Mouse (Mus musculus) embryonic facial prominence, embryonic 13.5 days (tissue): Measurements from ENCODE around the gene Tff3. TPM values are rescaled to one million over a fixed set of nuclear protein-coding genes. Genes with fewer than 3 reads are reported as not detected.
A peak's percentile ranks its signal among the peaks of the same experiment; 100 is the strongest.

Experiments
- ATAC-seq: fragments of 200-750 bp; cut with Nextera tagmentation; 2 replicates; pipeline ENCODE4 v1.8.0; 2017; ENCODE audit warnings: low read depth; ENCODE audit not compliant: insufficient number of reproducible peaks, insufficient read depth, low FRiP score, low TSS enrichment
- H3K27ac ChIP-seq: fragments of 300-500 bp; sonication (generic); 2 replicates; pipeline ENCODE4 v1.5.1; 2015; ENCODE audit warnings: moderate library complexity, mild to moderate bottlenecking, inconsistent platforms
- H3K27me3 ChIP-seq: fragments of 300-500 bp; sonication (generic); 2 replicates; pipeline ENCODE4 v1.6.1; 2015; ENCODE audit warnings: mild to moderate bottlenecking, inconsistent platforms
- H3K36me3 ChIP-seq: fragments of 300-500 bp; sonication (generic); 2 replicates; pipeline ENCODE4 v1.6.1; 2015; ENCODE audit warnings: mild to moderate bottlenecking, inconsistent platforms
- H3K4me1 ChIP-seq: fragments of 300-500 bp; sonication (generic); 2 replicates; pipeline ENCODE4 v1.6.1; 2015; ENCODE audit warnings: inconsistent platforms
- H3K4me2 ChIP-seq: fragments of 300-500 bp; sonication (generic); 2 replicates; pipeline ENCODE4 v1.6.1; 2015; ENCODE audit warnings: moderate library complexity, mild to moderate bottlenecking, inconsistent platforms
- H3K4me3 ChIP-seq: fragments of 300-500 bp; sonication (generic); 2 replicates; pipeline ENCODE4 v1.5.1; 2015; ENCODE audit warnings: mild to moderate bottlenecking, inconsistent platforms
- H3K9ac ChIP-seq: fragments of 300-500 bp; sonication (generic); 2 replicates; pipeline ENCODE4 v1.6.1; 2015; ENCODE audit warnings: mild to moderate bottlenecking, inconsistent platforms
- H3K9me3 ChIP-seq: fragments of 300-500 bp; sonication (generic); 2 replicates; pipeline ENCODE4 v1.6.1; 2016; ENCODE audit warnings: inconsistent platforms
- WGBS: fragments of 180-500 bp; shearing (Covaris S2); methylation state at CpG from one replicate; pipeline ENCODE4 v1.1.7; 2015; ENCODE audit warnings: mixed read lengths; 5-methylcytosine and 5-hydroxymethylcytosine counted together
- polyA plus RNA-seq: library from polyadenylated mRNA; unstranded; fragments of >200 nt; fragmentation: Nextera tagmentation; extraction: Ambion mirVana; gene quantifications from 2 replicates; pipeline ENCODE4 v1.2.1, GENCODE M21; 2015

Tff3 gene
- polyA plus RNA-seq, 1 experiment from 2014 or later: not detected

GRCm38 (mm10) chr17:31119429-31119828 is 10.0 kb downstream of the Tff3 start:
- Histone ChIP-seq H3K36me3 (no peaks in the 10 kb centered on the region), H3K4me2 (no peak overlapping the region), H3K4me3 (no peak overlapping the region), H3K4me1 (peaks cover 14% of the 10 kb centered on the region), H3K9me3 (0 out of 2 replicates have a peak, but pooled peaks cover 3% of the 10 kb centered on the region), H3K9ac (no peak overlapping the region), H3K27ac (no peak overlapping the region), H3K27me3 (no peaks in the 10 kb centered on the region)
- no peak for ATAC-seq
- WGBS: 3% methylated on average over 7 of the region's 7 CpGs

GRCm38 (mm10) chr17:31117946-31118345 is 11.5 kb downstream of the Tff3 start:
- no peaks in the 10 kb centered on the region for H3K9me3 ChIP-seq
- peaks cover 25% of the 10 kb centered on the region for H3K4me1 ChIP-seq
- no peaks in the 10 kb centered on the region for H3K36me3 ChIP-seq
- no peak for ATAC-seq
- H3K4me2 ChIP-seq: no peak overlapping the region
- H3K27ac ChIP-seq: no peak overlapping the region
- no peak overlapping the region for H3K9ac ChIP-seq
- 81% methylated on average over 5 of the region's 5 CpGs for WGBS
- no peaks in the 10 kb centered on the region for H3K27me3 ChIP-seq
- H3K4me3 ChIP-seq: no peak overlapping the region

GRCm38 (mm10) chr17:31116063-31116462 is 13.4 kb downstream of the Tff3 start:
- H3K27me3 ChIP-seq: no peaks in the 10 kb centered on the region
- H3K4me3 ChIP-seq: no peak overlapping the region
- no peak for ATAC-seq
- no peaks in the 10 kb centered on the region for H3K9me3 ChIP-seq
- H3K36me3 ChIP-seq: peaks cover 7% of the 10 kb centered on the region; the same call in 1 of the 2 replicates
- no peak overlapping the region for H3K4me2 ChIP-seq
- peaks cover 24% of the 10 kb centered on the region for H3K4me1 ChIP-seq
- no peak overlapping the region for H3K27ac ChIP-seq
- H3K9ac ChIP-seq: no peak overlapping the region
- 56% methylated on average over 6 of the region's 6 CpGs for WGBS

- H3K4me2 ChIP-seq: no peak overlapping the region
- peak overlapping the region; percentile 83 for H3K27ac ChIP-seq
- H3K9me3 ChIP-seq: no peaks in the 10 kb centered on the region
- H3K4me1 ChIP-seq: peaks cover 19% of the 10 kb centered on the region
- WGBS: 43% methylated on average over 9 of the region's 9 CpGs
- no peaks in the 10 kb centered on the region for H3K27me3 ChIP-seq
- no peak overlapping the region for H3K4me3 ChIP-seq
- peaks cover 14% of the 10 kb centered on the region; the same call in 1 of the 2 replicates for H3K36me3 ChIP-seq
- no peak overlapping the region for H3K9ac ChIP-seq
- peak; percentile 26; the same call in 1 of the 2 replicates for ATAC-seq
Observed at GRCm38 (mm10) chr17:31113191-31113856, 16.1 kb downstream of the Tff3 start.

- 92% methylated on average over 15 of the region's 15 CpGs for WGBS
- Histone ChIP-seq H3K27me3 (no peaks in the 10 kb centered on the region), H3K9me3 (no peaks in the 10 kb centered on the region), H3K36me3 (peaks cover 14% of the 10 kb centered on the region; the same call in 1 of the 2 replicates), H3K4me2 (no peak overlapping the region), H3K4me1 (peaks cover 13% of the 10 kb centered on the region), H3K27ac (no peak overlapping the region), H3K4me3 (no peak overlapping the region), H3K9ac (no peak overlapping the region)
- ATAC-seq: no peak
Observed at GRCm38 (mm10) chr17:31108388-31108787, 21.1 kb downstream of the Tff3 start.

GRCm38 (mm10) chr17:31103823-31104222 is 25.6 kb downstream of the Tff3 start:
- 0 out of 2 replicates have a peak, but pooled peaks cover 2% of the 10 kb centered on the region for H3K4me1 ChIP-seq
- ATAC-seq: no peak
- no peak overlapping the region for H3K9ac ChIP-seq
- H3K9me3 ChIP-seq: no peaks in the 10 kb centered on the region
- H3K27ac ChIP-seq: no peak overlapping the region
- 86% methylated on average over 8 of the region's 8 CpGs for WGBS
- H3K27me3 ChIP-seq: no peaks in the 10 kb centered on the region
- no peak overlapping the region for H3K4me3 ChIP-seq
- H3K36me3 ChIP-seq: peaks cover 3% of the 10 kb centered on the region; the same call in 1 of the 2 replicates
- H3K4me2 ChIP-seq: no peak overlapping the region

GRCm38 (mm10) chr17:31103007-31103570 is 26.4 kb downstream of the Tff3 start:
- Histone ChIP-seq H3K4me3 (no peak overlapping the region), H3K27me3 (no peaks in the 10 kb centered on the region), H3K9me3 (no peaks in the 10 kb centered on the region), H3K36me3 (no peaks in the 10 kb centered on the region), H3K4me1 (0 out of 2 replicates have a peak, but pooled peaks cover 2% of the 10 kb centered on the region), H3K9ac (no peak overlapping the region), H3K4me2 (no peak overlapping the region), H3K27ac (no peak overlapping the region)
- ATAC-seq: no peak
- whole genome bisulfite sequencing: 88% methylated on average over 8 of the region's 8 CpGs

- Histone ChIP-seq H3K4me1 (no peaks in the 10 kb centered on the region), H3K36me3 (peaks cover 15% of the 10 kb centered on the region; the same call in 1 of the 2 replicates), H3K9me3 (no peaks in the 10 kb centered on the region), H3K27ac (no peak overlapping the region), H3K27me3 (no peaks in the 10 kb centered on the region), H3K4me3 (no peak overlapping the region), H3K9ac (no peak overlapping the region), H3K4me2 (no peak overlapping the region)
- WGBS: 85% methylated on average over 5 of the region's 5 CpGs
- no peak for ATAC-seq
Observed at GRCm38 (mm10) chr17:31098788-31099187, 30.7 kb downstream of the Tff3 start.

GRCm38 (mm10) chr17:31096893-31097292 is 32.6 kb downstream of the Tff3 start:
- Histone ChIP-seq H3K9ac (no peak overlapping the region), H3K4me3 (no peak overlapping the region), H3K9me3 (no peaks in the 10 kb centered on the region), H3K36me3 (peaks cover 22% of the 10 kb centered on the region), H3K4me2 (no peak overlapping the region), H3K4me1 (no peaks in the 10 kb centered on the region), H3K27me3 (no peaks in the 10 kb centered on the region), H3K27ac (no peak overlapping the region)
- WGBS: 95% methylated on average over 2 of the region's 2 CpGs
- ATAC-seq: no peak

GRCm38 (mm10) chr17:31095570-31095969 is 33.9 kb downstream of the Tff3 start:
- 90% methylated on average over 7 of the region's 7 CpGs for WGBS

GRCm38 (mm10) chr17:31094781-31095180 is 34.7 kb downstream of the Tff3 start:
- WGBS: 61% methylated on average over 5 of the region's 5 CpGs
- no peak for ATAC-seq
- Histone ChIP-seq H3K36me3 (peaks cover 22% of the 10 kb centered on the region), H3K4me1 (peaks cover 9% of the 10 kb centered on the region; the same call in 1 of the 2 replicates), H3K4me2 (no peak overlapping the region), H3K4me3 (no peak overlapping the region), H3K9ac (no peak overlapping the region), H3K27me3 (no peaks in the 10 kb centered on the region), H3K27ac (no peak overlapping the region), H3K9me3 (no peaks in the 10 kb centered on the region)

More at GRCm38 (mm10) chr17:31095570-31095969, 33.9 kb downstream of the Tff3 start:
- Histone ChIP-seq H3K9ac (no peak overlapping the region), H3K36me3 (peaks cover 22% of the 10 kb centered on the region), H3K4me1 (0 out of 2 replicates have a peak, but pooled peaks cover 4% of the 10 kb centered on the region), H3K27me3 (no peaks in the 10 kb centered on the region), H3K4me2 (no peak overlapping the region), H3K27ac (no peak overlapping the region), H3K4me3 (no peak overlapping the region), H3K9me3 (no peaks in the 10 kb centered on the region)
- no peak for ATAC-seq
